Mouse (Mus musculus) heart, adult 18-20 months (tissue): ENCODE results near the gene Acap2. TPM values are rescaled to one million over a fixed set of nuclear protein-coding genes. Genes with fewer than 3 reads are reported as not detected.

Experiments
- DNase-seq, 2 experiments: peaks; one replicate each; pipeline ENCODE4 v3.0.0; 2021 to 2022; ENCODE audit warnings: mixed read lengths in 1 of 2
- long read RNA-seq, 2 experiments: library from polyadenylated mRNA; stranded (forward); transcript quantifications; one replicate each; pipeline ENCODE4 v2.0.0; 2021
- total RNA-seq, 2 experiments: library from RNA; stranded (reverse); gene quantifications; 2 replicates each; pipeline ENCODE4 v1.2.3; 2021

Acap2 gene
- total RNA-seq, result 10 to 100 TPM; 16.8 to 18.7 TPM
- long read RNA-seq, experiment 1, partial matches to known transcripts, result 0 of 5 reads
- long read RNA-seq, experiment 1, other reads (novel, unspliced or antisense), result 1 of 5 reads
- long read RNA-seq, experiment 2, partial matches to known transcripts, result 0 of 1 reads
- long read RNA-seq, experiment 2, other reads (novel, unspliced or antisense), result 1 of 1 reads

- DNase-seq, result peak; percentile 97 to 99
Observed at GRCm38 (mm10) chr16:31200790-31201567, at the start of gene Acap2. Gene Acap2 (minus strand): TSS chr16:31201245.

DNA sequence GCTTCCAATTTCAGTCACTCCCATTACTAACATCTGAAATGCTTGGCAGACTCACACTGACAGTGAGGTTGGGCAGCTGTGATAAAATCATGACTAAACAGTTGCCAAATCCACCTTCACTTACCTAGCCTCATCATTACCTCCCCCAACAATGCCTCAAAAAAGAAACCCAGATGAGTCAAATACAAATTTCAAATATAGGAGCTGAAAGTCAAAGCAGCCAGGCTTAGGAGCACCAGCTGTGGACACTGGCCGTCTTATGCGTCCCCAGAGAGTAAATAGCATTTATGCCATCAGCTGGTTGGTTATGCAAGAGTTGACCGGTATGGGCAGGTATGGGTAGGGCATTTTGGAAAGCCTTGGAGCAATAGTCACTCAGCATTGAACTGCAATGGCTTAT lies 48.4 kb upstream of the Acap2 start:
- no peak for DNase-seq

- DNase-seq, result no peak
Observed at GRCm38 (mm10) chr16:31248717-31249116, 47.7 kb upstream of the Acap2 start.

GRCm38 (mm10) chr16:31247442-31247841 lies 46.4 kb upstream of the Acap2 start:
- DNase-seq, result no peak

DNA sequence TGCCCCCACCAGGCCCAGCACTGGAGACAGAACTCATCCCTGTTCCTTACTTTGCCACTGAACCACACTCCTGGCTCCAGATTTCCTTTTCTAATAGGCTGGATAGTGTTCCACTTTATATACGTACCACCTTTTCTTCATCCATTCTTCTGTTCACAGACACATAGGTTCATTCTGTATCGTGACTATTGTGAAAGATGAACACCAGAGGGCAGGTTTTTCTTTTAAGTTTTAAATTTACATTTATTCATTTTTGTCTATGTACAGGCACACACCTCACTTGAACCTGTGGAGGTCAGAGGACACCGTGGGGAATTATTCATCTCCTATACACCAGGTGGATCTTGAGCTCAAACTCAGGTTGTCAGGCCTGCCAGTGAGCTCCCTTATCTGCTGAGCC lies 43.0 kb upstream of the Acap2 start:
- no peak for DNase-seq

DNA sequence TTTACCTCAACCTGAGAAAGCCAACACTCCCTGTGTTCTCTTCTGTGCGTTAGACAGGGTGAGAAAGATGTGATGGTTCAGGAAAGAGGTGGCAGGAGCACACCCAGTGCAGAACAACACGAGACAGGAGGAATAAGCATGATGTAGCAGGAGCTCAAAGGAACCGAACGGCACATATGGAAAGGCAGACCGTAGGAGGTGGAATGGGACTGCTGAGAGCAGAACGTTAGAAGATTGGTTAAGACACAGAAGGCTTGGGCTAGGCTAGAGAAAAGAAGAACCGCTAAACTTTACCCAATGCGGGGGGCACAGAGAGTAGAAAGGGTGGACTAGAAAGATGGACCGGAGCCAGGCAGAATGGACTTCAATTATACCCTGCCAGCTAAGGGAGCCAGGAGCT lies 40.4 kb upstream of the Acap2 start:
- DNase-seq, result no peak

DNA sequence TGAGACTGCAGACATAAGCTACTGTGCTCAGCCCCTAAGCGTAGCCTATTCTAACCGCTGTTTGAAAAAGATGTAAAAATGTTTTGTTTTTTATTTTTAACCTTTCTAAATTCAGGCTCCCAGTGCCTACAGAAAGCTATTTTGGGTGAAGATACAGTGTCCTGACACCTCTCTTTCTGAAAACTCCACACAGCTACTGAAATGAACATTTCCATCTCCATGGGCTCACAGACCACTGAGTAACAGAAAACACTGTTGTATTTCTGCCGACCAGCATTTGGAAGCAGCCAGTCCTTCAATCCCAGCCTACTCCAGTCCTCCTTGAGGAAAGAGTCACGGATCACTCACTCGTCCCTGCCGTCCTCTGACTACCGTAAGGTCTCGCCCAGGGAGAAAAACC lies 39.5 kb upstream of the Acap2 start:
- DNase-seq, result no peak

GRCm38 (mm10) chr16:31238281-31238680 lies 37.2 kb upstream of the Acap2 start:
- no peak for DNase-seq

DNA sequence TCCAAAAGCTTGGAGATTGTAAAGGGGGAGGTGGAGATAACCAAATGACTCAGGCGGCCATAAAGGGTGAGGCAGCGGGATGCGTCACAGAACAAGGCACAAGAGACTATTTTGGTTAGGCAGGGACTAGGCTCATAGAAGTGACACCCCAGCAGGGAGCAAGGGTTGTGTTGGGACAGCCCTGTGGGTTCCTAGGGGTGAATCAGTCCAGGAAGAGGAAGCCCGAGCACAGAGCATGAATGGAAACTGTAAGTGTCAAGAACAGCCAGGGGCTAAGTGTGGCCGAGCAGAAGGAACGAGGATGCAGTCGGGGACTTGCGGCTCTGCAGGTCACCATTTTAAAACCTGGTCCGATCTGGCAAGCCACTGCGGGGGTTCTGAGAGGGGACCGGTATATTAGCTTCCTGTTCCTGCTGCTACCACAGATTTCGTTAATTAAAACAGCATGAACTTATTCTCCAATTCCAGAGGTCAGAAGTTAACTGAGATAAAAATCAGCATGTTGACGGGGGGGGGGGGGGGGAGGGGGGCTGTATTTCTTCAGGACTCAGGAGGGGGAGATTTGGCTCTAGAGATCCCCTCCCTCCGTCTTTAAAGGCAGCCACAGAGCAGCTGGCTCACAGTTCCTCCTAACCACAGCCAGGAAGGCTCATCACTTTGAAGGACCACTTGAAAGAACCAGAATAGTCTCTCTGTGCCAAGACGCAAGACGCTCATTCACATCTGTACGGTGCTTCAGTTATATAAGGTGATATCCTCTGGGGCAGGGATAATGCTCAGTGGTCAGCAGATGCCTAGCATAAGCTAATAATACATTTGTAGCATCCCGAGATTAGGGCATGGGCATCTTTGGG lies 34.6 kb upstream of the Acap2 start:
- peak; percentile 39 to 53 for DNase-seq

GRCm38 (mm10) chr16:31234808-31235456 lies 33.9 kb upstream of the Acap2 start:
- DNase-seq, result no peak

DNA sequence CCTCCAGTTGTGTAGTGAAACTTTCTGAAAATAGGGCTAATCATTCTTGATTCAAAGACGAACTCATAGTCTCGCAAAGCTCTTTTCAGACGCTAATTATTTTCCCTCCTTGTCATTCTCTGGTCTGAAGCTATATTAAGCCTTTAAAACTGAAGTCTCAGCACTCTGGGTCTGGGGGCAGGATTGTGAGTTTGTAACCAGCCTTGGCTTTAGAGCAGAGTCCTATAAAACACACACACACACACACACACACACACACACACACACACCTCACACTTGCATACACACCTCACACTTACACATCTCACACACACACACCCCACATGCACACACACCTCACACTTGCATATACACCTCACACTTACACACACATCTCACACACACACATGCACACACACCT lies 33.3 kb upstream of the Acap2 start:
- no peak for DNase-seq

DNA sequence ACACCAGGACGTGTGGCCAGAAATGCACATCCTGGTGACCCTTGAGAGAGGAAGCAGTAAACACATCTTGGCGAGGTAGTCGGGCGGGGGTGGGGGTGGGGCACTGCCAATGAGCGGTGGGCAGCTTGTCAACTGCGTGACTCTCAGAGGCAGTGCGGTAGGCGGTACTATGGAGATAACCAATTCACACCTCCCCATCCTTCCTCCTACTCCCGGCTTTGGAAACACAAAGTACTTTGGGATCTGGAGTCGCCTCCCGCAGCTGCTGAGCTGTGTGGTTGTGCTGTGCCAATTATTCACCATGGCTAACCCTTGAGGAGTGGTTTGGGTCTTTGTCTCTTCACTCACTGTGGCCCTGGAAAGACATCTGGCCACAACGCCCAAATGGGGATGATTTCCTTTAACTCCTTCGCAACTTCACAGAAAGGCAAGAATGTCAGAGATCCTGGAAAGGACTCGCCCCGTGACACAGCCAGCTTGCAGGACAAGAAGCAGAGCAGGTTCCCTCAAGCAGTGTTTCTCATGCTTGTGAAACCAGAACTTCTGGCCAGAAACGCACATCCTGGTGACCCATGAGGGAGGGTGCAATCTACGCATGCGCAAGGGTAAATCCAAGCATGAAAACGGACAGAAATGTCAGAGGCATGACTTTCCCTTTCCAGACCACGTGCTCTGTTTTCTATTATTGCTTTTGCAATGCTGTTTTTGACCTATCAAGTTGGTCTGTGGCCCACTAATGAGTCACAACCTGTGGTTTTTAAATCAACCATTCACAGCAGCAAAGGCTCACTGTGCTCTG lies 32.7 kb upstream of the Acap2 start:
- peak; percentile 91 to 95 for DNase-seq

- DNase-seq, result no peak
Observed at GRCm38 (mm10) chr16:31233167-31233498, 32.1 kb upstream of the Acap2 start.

DNA sequence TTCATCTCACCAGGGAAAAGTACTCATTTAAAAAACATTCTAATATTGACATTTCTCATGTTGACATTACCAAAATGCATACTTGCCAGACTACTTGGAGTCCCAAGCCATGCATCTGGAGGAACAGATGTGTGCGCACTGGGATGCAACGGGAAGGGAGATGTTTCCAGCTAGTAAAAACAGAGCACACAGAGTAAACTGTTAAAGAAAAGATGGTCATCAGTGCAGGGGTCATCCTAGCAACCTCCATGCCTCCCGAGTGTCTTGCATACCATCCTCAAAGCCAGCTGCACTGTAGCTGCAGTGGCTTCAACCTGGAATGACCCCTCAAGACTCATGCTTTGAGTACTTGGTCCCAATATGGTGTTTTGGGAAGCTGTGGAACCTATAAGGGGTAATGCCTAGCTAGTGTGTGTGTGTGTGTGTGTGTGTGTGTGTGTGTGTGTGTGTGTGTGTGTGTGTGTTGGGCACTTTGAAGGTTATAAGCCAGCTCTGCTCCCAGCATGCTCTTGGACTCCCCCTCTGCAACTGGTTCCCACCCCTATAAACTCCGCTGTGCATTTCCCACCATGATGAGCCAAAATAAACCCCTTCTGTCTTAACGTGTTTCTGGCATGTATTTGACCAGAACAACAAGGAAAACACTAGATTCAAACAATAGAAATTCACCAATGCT lies 31.6 kb upstream of the Acap2 start:
- DNase-seq, result no peak

- DNase-seq, result no peak
Observed at GRCm38 (mm10) chr16:31231591-31231990, 30.5 kb upstream of the Acap2 start.

DNA sequence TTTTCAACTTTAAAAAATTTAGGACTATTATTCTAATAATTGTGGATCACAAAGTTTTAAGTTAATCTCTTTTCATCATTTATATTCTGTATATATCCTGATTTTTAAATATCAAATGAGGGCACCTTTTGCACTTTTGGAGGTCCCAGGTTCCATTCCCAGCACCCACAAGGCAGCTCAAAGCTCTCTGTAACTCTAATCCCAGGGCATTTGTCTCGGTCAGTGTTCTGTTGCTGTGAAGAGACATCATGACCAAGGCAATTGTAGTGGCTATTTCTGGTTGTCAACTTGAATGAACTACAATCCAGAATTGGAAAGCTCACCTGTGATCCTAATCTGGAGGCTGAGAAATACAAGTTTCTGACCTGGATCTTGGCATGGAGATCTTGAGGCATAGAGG lies 26.7 kb upstream of the Acap2 start:
- no peak for DNase-seq

DNA sequence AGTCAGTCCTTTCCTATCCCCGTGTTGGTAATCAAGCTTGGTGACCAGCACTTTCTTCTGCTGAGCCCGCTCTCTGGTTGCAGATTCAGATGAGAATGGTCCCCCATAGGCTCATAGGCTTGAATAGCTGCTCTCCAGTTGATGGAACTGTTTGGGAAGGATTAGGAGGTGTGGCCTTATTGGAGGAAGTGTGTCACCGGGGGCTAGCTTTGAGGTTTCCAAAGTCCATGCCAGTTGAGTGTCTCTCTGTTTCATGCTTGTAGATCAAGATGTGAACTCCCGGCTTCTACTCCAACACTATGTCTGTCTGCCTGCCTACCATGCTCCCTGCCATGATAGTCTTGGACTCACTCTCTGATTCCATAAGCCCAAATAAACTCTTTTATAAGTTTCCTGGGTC lies 14.2 kb upstream of the Acap2 start:
- no peak for DNase-seq

GRCm38 (mm10) chr16:31213463-31213862 lies 12.4 kb upstream of the Acap2 start:
- DNase-seq, result no peak

DNA sequence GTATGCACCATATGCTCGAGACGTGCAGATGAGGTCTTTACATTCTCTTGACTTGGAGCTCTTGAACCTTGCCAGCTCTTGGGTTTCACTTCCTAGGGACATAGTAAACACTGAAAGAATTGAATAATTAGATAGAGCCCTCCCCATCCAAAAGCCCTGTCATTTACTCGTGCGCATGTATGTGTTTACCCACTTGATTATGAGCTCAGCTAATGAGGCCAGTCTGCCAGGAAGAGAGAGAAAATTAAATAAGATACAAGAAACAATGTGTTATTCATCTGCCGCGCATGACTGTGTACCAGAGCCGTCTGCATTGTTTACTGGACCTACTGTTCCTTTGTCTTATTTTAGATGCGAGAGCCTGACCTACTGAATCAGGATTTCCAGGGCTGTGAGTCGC lies 10.5 kb upstream of the Acap2 start:
- DNase-seq, result no peak

DNA sequence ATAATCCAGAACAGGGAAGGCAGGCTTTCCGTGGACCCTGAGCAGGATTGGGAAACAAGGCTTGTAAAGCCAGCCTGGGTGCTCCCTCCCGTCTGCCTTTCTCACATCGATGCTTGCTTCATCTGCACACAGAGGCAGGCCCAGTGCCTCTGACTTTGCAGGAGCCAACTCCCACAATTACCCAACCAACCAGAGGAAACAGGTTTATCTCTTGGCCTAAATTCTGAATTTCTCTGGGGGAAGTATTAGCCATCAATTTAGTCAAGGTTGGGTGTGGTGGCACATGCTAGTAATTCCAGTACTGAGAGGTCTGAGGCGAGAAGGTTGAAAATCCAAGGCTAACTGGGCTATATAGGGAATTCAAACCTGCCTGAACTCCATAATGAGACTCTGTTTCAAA lies 9.4 kb upstream of the Acap2 start:
- DNase-seq, result peak; percentile 57 to 79

GRCm38 (mm10) chr16:31209911-31210310 lies 8.9 kb upstream of the Acap2 start:
- DNase-seq, result peak in 1 of 2 experiments; percentile 29
